Mouse (Mus musculus): ENCODE measurements around the gene Cox19. TPM values are rescaled to one million over a fixed set of nuclear protein-coding genes. Genes with fewer than 3 reads are reported as not detected.
"Not testable (repeated sequence)": the region's sequence is repeated elsewhere in the genome, so short reads cannot be mapped to it uniquely, and the experiment has no call there.

Gene Cox19
- total RNA-seq (2021): 10 to 100 TPM; 65.7 to 74.4 TPM

DNA sequence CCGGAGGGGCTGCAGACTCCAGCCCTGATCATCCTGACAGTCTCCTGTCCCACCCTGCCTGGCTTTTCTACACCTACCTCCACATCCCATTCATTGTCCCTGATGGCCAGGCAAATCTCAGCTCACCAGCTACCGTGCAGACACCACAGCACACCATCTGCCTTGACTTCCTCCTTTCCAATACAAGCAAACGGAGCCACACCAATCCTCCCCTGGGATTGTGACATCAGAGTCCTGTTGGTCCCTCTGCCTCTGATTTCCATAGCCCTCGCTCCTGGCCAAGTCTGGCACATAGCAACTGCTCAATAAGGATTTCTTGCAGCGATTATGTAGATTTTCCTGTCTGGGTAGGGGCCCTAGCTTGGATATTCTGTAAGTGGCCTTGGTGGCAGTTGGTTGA lies at the start of gene Cox19:
Cox19 (minus strand) TSS at position 285 of the 400 bp plus-strand sequence.
- intact Hi-C loops (cut with DNase I): no loop called here

DNA sequence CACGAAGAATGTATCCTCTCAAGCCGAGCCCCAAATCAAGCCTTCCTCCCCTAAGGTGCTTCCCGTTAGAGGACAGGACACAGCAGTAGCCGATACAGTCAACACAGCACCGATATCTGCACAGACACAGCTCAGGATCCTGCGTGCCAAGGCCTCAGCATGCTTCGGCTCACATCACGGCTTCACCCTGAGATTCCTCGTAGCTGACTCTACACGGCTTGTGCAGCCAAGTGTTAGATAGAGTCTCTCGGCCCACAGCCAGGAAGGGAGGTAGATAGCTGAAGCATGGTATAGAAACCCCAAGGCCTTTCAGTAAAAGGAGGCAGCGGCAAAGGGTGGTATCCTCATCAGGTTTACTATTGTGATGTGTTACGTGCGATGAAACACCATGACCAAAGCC lies 48.8 kb upstream of the Cox19 start:
- DNase-seq (ENCODE audit: low spot score in 2 of 2): no peak
- intact Hi-C loops (cut with DNase I): loop anchor here (1.0 kb wide), 1 partner anchor 36 kb away; no protein-coding TSS in a partner anchor

More for the DNA sequence above, at the start of gene Cox19:
- no peak for DNase-seq (ENCODE audit: low spot score in 2 of 2)

DNA sequence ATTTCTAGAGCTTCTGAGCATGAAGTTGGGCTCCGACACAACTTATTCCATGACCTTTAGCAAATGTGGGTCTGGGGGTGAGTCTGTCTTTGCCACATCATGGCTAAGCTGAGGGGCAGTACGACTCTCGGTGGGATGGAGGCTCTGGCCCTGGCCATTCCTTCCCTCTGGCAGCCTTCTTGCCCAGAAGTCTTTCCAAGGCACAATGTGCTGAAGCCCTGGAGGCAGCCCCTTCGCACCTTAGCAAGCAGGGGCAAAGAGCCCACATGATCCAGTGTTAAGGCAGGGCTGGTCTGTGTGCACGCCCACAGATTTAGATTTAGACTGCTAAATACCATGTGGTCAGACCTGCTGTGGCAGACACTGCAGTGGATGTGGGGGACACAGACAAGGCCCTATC lies 47.6 kb upstream of the Cox19 start:
- no peak for DNase-seq (ENCODE audit: low spot score in 2 of 2)
- intact Hi-C loops (cut with DNase I): loop anchor here (1.0 kb wide), 1 partner anchor 34 kb away; no protein-coding TSS in a partner anchor

GRCm38 (mm10) chr5:139397959-139398753 lies 46.9 kb upstream of the Cox19 start:
- intact Hi-C loops (cut with DNase I): no loop called here

GRCm38 (mm10) chr5:139397359-139397916 lies 46.2 kb upstream of the Cox19 start:
- intact Hi-C loops (cut with DNase I): no loop called here
- no peak for DNase-seq (ENCODE audit: low spot score in 2 of 2)

More at GRCm38 (mm10) chr5:139397959-139398753, 46.9 kb upstream of the Cox19 start:
- DNase-seq (ENCODE audit: low spot score in 2 of 2): peak; percentile 84 to 90

DNA sequence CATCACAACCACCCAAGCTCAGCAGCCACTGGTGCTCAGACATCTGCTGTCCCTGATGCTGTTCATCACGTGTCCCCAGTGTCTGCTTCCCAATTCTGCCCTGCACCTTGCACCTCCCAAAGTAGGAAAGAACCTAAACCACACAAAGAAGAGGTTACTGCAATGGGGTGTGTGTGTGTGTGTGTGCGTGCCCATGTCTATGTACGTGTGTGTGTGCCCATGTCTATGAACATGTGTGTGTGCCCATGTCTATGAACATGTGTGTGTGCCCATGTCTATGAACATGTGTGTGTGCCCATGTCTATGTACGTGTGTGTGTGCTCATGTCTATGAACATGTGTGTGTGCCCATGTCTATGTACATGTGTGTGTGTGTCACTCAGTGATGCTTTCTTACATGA lies 44.3 kb upstream of the Cox19 start:
- intact Hi-C loops (cut with DNase I): no loop called here
- DNase-seq (ENCODE audit: low spot score in 2 of 2): no peak

- intact Hi-C loops (cut with DNase I): no loop called here
- DNase-seq (ENCODE audit: low spot score in 2 of 2): no peak
These were observed 43.2 kb upstream of the Cox19 start for GRCm38 (mm10) chr5:139394399-139394798.

DNA sequence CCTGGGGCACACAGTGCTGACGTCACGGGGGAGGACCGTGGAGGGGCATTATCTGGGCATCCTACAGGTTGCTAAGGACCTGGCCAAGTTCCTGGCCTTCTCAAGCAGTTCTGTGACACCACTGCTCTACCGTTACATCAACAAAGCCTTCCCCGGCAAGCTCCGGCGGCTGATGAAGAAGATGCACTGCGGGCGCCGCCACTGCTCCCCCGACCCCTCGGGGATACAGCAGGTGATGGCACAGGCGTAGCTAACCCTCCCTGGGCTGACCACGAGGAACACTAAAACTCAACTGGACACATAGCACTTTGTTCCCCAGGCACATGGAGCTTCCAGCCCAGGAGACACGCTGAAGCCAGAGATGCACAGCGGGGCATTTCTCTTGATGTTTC lies 42.0 kb upstream of the Cox19 start:
- no peak for DNase-seq (ENCODE audit: low spot score in 2 of 2)
- intact Hi-C loops (cut with DNase I): no loop called here

- no peak for DNase-seq (ENCODE audit: low spot score in 2 of 2)
- intact Hi-C loops (cut with DNase I): no loop called here
These were observed 41.3 kb upstream of the Cox19 start for GRCm38 (mm10) chr5:139392219-139393196.

DNA sequence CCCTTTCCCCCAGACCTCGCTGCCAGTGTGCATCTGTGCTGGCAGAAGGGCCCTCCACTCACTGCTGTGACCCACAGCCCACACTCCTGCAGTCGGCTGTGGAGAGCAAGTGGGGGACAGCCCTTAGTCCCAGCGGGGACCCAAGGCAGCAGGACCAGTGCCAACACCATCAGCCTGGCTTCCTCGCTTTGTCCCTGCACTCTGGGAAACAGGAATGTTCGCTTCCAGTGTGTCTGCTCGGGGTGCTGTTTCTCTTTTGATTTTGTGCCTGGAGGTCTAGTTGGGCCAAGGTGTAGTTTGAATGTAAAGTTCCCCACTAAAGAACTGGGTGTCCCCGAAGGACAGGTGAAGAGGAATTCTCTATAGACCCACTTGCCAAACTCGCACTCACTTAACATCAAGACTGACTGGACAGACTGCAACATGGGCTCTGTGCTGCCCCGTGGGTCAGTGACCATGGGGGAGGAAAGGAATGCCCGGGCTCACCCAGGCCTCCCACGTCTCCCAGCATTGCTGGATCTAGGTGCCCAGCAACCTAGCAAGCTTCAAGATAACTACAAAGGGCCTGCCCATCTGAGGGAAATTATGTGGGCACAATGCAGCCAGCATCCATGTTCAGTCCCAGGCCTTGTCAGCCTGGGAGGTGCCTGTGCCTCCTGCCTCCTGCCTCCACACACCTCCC lies 40.2 kb upstream of the Cox19 start:
- DNase-seq (ENCODE audit: low spot score in 2 of 2): no peak
- intact Hi-C loops (cut with DNase I): no loop called here

DNA sequence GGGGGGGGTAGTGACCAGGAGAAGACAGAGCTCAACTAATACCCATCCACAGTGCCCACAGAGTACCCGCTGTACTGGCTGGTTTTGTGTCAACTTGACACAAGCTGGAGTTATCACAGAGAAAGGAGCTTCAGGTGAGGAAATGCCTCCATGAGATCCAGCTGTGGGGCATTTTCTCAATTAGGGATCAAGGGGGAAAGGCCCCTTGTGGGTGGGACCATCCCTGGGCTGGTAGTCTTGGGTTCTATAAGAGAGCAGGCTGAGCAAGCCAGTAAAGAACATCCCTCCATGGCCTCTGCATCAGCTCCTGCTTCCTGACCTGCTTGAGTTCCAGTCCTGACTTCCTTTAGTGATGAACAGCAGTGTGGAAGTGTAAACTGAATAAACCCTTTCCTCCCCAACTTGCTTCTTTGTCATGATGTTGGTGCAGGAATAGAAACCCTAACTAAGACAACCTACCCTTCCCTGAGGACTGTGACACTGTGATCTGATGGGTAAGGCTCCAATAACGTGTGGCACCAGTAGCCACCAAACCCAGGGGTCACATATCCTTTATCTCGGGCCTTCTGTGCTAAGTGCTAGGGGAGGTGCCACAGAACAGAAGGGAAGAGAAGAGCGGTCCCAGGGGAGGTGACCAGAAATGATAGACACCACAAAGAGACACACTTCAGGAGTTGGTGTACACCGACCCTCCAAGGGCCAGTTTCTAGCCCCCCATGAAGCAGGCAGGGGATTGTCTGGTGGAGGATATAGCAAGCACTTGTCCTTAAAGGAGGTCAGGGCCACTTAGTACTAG lies 39.3 kb upstream of the Cox19 start:
- intact Hi-C loops (cut with DNase I); DNase-seq (ENCODE audit: low spot score in 2 of 2): not testable (repeated sequence)

- intact Hi-C loops (cut with DNase I): no loop called here
- DNase-seq (ENCODE audit: low spot score in 2 of 2): peak in 1 of 2 experiments; percentile 51
These were observed 38.5 kb upstream of the Cox19 start for GRCm38 (mm10) chr5:139389676-139390061.

- intact Hi-C loops (cut with DNase I): no loop called here
- DNase-seq (ENCODE audit: low spot score in 2 of 2): no peak
These were observed 37.8 kb upstream of the Cox19 start for GRCm38 (mm10) chr5:139388694-139389675.

GRCm38 (mm10) chr5:139388195-139388570 lies 37.0 kb upstream of the Cox19 start:
- intact Hi-C loops (cut with DNase I): no loop called here
- DNase-seq (ENCODE audit: low spot score in 2 of 2): no peak

DNA sequence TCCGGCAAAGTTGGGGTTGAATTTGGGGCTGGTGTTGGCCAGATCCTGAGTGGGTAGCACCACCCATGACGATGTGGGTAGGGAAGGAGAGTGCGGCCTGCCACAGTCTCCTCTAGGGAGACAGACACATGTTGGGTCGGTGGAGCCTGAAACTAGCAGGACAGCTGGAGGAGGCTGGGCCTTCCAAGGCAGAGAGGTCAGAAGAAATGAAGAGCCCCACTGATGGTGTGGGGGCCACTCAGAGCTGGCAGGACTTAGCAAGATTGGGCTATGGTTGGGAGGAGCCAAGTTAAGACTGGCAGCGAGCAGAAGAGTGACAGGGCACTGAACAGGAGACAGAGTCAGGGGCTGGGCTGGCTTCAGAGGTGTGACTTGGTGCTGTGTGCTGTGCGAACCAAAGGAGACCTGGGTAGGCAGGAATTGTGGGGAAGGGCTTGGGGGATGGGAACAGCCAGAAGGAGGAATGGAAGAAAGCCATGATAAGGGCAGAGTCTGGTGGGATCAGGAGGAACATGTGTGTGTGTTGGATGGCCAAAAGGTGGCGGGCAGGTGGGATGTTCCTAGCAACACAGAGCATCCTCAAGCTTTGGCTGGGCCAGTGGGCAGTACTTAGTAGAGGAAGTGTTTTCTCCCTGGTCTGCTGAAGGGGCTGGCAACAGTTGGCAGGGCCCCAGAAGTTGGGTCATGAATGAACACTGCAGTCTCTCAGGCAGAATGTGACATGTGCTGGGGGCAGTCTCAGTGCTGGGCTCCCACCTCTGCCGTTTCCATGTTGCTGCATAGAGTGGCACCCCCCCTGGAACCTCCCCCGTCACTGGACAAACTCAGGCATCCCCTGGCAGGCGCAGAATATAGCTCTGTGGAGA lies 36.3 kb upstream of the Cox19 start:
- intact Hi-C loops (cut with DNase I): no loop called here
- no peak for DNase-seq (ENCODE audit: low spot score in 2 of 2)

DNA sequence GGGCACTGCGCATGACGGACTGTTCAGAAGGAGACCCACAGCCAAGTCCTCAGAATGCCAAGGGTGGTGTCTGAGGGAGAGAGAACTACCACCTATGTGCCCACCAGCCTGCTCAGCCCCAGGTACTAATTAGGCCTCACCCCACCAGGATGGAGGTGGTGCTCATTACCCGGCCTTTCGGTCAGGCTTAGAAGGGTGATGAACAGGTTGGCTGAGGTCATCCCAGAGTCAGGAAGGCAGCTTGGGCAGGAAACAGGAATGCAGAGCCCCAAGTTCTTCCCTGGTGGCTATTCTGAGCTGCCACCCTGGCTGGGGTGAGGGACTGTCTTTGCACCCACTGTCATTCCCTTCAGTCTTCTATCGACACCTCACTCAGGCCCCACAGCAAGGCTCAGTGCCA lies 34.8 kb upstream of the Cox19 start:
- no peak for DNase-seq (ENCODE audit: low spot score in 2 of 2)
- intact Hi-C loops (cut with DNase I): no loop called here

GRCm38 (mm10) chr5:139384531-139384930 lies 33.3 kb upstream of the Cox19 start:
- intact Hi-C loops (cut with DNase I): no loop called here
- no peak for DNase-seq (ENCODE audit: low spot score in 2 of 2)
